Mouse (Mus musculus) MEL-GATA-1-ER (cell line): ENCODE measurements around the gene Sigirr.

Source experiments
- DNase-seq: peaks from one replicate; pipeline ENCODE4 v3.0.0-alpha.2; 2012; ENCODE audit warnings: low read depth; ENCODE audit errors: extremely low read depth

Gene Sigirr

DNA sequence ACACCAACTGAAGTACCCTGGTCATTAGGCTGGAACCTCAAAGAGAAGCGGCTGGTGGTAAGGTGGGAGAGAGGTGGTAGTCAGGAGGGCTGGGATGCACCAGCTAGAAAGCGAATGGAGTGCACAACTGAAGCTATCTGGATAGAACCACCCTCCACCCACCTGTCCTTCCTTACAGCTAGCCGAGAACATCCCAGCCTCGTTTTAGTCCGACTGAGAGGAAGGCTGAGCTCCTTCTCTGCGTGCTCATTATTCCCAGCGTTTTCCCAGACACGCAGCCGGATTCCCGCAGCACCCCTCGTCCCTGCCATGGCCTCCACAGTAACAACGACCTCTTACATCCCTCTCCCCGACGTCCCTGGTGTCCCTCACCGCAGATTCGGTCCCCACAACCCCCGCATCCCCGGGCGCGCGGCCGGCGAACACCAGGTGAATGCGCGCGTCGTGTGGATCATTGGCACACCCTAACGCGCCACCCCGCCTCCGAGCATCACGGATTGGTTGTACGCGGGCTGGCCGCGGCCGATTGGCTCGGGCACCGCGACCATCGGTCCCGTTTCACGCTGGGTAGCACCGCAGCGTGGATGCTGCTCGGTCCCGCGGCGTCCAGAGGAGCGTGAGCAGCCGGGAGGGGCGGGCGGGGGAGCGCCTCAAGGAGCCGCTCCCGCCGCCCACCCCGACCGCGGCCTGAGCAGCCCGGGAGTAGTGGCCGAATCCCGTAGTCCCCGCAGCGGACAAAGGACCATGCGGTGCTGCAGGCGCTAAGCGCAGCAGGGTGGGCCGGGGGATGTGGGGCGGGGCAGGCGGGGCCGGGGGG lies 39.7 kb downstream of the Sigirr start, which contains the start of gene B4galnt4:
Gene B4galnt4 (plus strand): TSS at position 679 of the 817 bp plus-strand sequence.
- DNase-seq = no peak

DNA sequence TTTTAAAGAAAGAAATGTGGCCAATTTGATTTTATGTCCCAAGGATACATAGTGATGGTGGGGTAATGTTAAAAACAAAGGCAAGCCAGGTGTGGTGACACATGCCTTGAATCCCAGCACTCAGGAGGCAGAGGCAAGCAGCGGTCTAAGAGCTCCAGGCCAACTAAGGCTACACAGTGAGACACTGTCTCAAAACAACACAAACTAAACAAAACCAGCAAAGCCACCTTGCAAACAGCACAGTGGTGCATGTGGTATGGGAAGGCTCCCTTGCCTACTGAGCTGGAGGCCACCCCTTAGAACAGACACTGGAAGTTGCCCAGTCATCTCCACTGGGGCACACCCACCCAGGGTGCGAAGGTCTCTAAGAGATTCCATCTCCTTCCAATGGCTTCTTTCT lies 40.4 kb downstream of the Sigirr start:
- DNase-seq = no peak

DNA sequence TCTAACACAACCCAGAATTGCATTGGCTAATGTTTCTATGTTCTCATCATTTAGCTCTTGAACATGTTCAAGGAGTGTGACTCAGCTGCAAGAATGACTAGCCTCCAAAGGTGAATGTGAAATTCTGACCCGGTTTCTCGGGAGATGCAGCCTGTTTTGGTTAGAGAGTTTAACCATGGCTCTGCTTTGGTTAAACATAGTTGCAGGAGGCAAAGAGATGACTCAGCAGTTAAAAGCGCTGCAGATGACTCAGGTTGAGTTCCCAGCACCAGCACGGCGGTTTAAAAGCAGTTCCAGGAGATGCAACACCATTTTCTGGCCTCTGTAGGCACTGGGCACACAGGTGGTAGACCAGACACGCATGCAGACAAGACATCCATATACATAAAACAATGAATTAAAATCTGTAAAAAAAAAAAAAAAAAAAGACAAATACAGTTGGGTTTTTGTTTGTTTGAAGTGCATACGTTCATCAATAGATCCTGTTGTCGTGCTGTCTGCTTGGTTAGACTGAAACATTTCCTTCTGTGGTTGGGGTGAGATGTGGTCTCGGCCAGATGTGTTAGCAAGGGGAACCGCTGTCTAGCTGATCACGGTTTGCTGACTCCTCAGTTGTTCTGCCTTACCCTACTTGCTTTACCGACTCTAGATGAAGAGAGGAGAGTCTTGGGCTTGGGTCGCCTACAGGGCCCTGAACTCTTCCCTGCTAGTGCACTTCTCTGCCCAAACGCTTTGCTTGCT lies 41.6 kb downstream of the Sigirr start:
- DNase-seq = no peak

DNA sequence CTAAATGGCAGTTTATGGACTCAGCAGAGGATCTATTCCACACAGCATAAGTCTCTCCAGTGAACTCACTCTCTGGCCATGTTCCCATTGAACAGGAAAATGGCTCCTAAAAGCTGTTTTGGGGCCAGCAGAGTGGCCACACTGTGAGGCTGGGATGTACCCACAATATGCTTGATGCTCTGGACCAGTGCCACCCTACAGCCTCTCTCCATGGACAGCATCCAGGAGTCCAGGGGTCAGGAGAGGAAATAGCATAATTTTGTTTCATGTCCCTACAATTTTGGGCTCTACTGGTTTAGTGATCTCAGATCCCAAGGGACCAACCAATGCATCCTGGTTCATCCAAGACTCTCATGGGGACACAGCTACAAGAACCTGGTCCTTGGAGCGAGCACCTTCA lies 42.8 kb downstream of the Sigirr start:
- DNase-seq = no peak

DNA sequence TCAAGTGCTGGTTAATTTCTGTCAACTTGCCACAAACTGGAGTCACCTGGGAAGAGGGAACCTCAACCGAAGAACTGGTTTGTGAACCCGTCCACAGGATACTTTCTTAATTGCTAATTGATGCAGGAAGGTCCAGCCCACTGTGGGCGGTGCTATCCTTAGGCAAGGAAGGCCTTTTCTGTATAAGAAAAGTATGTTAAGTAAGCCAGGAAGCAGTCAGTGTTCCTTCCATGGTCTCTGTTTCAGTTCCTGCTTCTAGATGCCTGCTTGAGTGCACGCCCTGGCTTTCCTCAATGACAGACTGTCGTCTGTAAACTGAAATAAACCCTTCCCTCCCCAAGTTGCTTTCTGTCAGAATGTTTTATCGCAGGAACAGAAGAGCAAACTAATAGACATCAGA lies 43.4 kb downstream of the Sigirr start:
- DNase-seq = no peak

DNA sequence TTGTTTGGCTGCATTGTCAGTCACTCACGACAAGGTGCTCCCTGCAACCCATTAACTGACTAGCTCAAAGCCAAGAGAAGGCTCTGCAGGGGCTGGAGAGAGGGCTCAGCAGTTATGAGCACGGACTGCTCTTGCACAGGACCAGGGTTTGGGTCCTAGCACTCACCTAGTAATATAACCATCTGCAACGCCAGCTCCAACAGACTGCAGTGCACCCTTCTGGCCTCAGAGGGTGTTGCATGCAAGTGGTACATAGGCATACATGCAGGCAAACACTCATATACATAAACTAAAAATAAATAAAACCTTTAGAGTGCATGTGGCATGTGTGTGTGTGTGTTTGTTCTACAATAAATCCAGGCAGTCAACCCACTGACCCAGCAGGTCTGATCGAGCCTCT lies 44.6 kb downstream of the Sigirr start:
- no peak for DNase-seq

DNA sequence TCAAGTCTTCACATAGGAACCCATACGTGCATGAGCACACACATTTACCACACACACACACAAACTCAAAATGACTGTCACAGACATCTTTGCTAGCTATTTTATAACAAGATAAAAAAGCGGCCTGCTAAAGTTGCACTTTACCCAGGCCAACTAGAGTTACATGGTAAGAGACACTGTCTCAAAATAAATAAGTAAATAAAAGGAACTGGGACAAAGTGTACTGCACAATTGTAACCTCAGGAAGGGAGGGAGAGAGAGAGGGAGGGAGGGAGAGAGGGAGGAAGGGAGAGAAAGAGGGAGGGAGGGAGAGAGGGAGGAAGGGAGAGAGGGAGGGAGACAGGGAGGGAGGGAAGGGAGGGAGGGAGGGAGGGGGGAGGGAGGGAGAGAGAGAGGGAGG lies 48.0 kb downstream of the Sigirr start:
- DNase-seq = no peak

DNA sequence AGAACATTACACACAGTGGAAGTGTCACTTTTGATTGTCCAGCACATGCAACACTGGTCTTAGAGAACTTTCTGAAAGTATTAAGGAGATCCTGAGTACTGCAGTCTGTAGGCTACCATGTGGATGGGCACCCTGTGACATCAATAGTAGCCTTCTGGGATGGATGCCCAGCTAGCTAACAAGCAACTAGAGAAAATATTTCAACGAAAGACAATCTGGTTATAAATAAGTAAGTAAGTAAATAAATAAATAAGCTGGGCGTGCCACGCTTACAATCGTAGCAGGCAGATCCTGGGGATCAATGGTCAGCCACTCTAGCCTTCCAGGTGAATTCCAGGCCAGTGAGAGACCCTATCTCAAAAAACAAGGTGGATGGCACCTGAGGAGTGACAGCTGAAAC lies 48.4 kb downstream of the Sigirr start:
- no peak for DNase-seq

DNA sequence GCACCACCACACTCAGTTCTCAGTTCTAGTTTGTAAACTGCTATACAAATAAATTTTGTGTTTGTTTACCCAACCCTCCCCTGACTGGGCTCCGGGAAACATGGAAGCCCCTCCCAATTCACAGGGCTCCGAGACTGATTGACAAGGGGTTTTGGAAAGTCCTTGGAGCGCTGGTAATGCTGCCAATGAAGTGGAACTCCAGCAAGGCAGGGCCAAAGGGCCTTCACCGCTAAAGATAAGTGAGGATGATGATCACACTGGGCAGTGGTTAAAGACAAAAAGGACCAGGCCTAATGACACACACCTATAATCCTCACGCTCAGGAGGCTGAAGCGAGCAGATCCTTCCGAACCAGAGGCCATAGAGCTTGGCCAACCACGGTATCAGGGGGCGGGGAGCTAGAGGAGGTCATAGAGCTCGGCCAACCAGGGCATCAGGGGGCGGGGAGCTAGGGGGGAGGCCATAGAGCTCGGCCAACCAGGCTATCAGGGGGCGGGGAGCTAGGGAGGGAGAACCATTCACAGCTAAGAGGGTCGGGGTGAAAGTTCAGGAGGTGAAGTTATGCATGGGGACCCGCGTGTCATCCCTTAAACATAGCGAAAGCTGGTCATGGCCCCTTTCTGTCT lies 49.2 kb downstream of the Sigirr start:
- DNase-seq = no peak

DNA sequence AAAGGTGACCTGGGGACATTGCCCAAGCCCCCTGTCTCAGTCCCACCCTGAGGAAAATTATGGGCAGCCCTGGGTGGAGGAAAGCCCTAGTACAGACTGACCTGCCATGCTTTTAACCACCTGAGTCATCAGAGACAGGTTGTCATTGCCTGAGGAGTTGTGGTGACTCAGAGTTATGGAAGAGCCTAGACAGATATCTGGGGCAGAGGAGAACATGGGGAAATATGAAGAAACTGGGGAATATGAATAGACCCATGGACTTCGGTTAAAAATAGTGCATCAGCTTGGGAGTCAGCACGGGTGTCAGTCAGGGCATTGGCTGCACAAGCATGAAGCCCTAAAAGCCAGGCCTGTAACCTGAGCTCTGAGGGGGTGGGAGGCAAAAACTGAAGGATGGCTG lies 51.0 kb downstream of the Sigirr start:
- DNase-seq = no peak

DNA sequence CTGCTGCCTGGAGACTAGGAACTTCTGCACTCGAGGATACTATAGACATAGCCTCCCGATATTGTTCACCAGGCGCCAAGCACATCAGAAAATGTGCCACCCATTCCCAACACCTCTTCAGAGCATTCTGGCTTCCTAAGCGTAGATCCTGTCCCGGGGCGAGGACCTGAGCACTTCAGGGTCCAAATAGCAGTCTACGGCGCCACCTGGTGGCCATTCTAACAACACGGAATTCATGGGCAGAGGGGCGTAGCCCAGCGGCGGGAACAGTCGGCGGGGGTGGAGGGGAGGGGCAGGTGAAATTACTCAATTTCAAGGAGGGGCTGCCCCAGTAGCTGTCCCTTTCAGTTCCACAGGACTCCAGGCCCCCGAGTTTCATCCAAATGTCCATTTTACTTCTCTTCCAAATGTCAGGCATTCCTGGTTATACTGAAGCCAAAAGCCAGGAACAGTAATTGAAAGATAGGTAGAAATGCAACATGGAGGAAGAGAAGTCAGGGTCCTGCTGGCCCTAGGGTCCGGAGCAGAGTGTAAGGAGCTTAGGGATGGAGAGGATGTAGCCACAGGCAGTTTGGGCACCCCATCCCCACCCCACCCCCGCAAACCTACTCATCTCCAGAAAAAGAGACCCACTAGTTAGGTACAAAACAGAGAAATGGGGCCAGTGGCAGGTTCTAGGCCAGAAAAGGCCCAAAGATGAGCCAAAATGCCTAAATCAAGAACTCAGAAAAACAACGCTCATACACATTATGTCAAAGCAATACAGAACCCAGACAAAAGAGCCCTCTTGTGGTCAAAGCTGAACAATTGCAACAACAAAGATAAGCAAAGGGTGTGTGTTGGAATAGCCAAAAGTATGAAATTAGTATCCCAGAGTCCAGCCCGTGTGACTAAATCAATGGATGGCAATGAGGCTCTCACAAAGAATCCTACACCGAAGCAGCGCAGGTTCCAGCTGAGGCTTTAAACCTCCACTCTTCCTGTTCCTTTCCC lies 51.9 kb downstream of the Sigirr start:
- peak; percentile 76 for DNase-seq

DNA sequence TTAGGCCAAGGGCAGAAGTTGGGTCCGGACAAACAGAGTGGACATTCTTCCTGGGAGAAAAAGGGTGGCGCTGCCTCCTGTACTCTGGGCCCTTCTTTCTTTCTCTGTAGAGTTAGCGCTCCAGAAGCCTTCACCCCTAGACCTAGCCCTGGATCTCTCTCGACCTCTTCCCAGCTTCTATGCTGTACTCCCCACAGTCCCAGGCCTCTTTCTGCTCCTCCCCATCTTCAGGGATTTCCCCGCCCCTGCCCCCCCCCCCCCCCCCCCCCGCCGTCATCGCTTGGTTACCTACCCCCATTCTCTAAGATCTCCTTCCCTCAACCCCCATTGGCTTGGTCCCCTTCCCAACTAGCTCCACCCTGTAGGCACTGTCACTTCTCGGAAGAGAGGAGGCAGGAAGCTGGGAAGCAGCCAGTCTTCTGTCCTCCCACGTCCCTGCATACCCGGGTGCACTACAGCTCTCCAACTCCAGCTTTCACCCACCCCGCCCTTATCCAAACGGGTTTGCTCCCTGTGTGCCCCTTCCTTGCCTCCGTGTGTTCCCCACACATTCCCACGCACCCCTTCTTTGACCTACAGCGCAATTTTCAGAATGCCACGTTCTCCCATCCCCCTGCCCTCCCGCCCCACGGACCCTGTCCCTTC lies 52.7 kb downstream of the Sigirr start:
- DNase-seq = peak; percentile 63

DNA sequence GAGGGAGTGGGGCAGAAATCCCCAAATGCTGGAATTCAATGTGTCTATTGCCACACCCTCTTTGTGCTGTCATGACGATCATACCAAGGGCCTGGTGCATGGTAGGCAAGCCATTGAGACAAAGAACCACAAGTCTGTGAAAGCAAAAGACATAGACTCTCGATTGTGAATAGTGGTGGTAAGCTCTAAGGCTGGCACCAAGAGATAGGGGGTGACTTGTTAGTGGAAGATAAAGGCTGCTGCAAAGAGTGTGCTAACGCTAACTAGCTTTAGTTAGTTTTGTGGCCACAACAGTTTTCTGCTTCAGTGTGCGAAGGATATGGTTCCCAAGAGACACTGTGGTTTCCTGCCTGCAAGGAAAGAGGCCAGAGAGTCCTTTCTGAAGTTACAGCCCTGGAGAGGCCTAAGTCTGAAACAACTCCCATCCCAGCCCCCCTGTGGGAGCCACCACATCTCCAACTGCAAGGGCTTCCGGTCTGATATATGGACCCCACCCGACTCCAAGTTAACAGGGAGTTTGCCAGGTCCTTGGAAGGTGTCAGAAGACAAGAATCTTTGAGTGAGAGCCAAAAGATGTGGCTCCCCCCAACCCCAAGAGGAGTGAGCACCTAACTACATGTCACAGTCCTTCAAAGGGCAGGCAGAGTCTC lies 53.3 kb downstream of the Sigirr start:
- peak; percentile 93 for DNase-seq

DNA sequence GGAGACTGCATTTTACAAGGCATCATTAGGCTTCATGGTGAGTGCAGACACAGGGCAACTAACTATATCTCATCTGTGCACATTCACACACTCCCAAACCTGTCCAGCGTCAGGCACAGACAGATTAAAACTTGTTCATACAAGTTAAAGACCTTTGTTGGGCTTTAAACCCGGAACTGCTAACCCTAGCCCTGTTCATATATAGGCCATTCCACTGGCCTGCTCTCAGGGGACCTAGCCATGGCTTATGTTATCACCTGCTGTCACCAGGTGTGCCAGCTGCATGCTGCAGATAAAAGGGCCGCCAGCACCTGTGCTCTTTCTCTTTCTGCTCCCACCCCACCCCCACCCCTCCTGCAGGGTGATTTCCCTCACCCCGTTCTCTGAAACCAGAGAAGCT lies 57.8 kb downstream of the Sigirr start:
- DNase-seq = no peak

DNA sequence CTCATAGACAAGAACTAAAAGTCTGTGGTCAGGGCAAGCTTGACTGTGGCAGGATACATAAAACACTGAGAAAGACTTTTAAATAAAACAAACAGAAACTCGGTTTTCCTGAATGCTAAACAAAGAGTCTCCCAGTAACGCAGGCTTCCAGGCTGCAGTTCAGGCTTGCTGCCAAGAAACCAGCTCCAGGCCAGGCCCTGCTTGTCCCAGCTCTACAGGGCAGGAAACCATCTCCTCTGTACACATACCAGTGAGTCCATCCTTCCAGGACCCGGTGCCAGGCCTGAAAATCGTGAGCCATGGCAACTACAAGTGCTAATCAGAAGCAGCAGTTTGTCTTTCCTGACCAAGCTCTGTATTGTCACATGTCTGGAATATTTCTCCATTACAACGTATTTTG lies 58.7 kb downstream of the Sigirr start:
- DNase-seq = no peak
